Mouse (Mus musculus) ES-Bruce4 (cell line): ENCODE data around the gene Bbox1.

ENCODE experiments used
- CTCF ChIP-seq: IDR thresholded peaks from one replicate; pipeline ENCODE4 v1.8.1; 2011; ENCODE audit warnings: low read depth, low read length
- EP300 ChIP-seq: IDR thresholded peaks from 2 replicates; pipeline ENCODE4 v1.6.1; 2011; ENCODE audit warnings: low read depth, low read length; ENCODE audit not compliant: insufficient read depth

DNA sequence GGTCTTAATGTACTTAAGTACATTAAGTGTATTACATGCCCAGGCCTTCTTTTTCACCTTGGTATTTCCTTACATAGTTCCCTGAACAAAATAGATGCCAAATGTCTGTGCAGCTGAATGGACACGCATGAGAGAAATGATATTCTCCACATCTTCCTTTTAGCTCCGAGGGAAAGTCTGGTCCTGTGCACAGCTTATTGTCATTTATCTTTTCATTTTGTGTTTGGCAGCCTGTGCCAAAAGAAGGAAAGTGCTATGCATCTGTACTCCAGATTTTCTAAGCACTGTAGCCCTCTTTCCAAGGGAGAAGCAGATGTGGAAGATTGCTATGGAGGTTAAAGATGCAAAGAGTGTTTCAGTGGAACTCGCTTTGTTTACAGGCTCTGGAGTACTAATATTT, 13.0 kb downstream of the Bbox1 start:
- no peak for TF ChIP-seq CTCF
- TF ChIP-seq EP300 = no peak
